Mouse (Mus musculus): ENCODE data around the gene Golm1.

The Golm1 gene

GRCm38 (mm10) chr13:59674761-59675150, 855 bp downstream of the Golm1 start:
- DNase-seq: no peak

- no peak for DNase-seq
These were observed 1.4 kb downstream of the Golm1 start for GRCm38 (mm10) chr13:59674215-59674614.

- DNase-seq: no peak
These were observed 2.0 kb downstream of the Golm1 start for GRCm38 (mm10) chr13:59673597-59673996.

- no peak for DNase-seq
These were observed 3.4 kb downstream of the Golm1 start for GRCm38 (mm10) chr13:59672248-59672647.

- no peak for DNase-seq
These were observed 4.1 kb downstream of the Golm1 start for GRCm38 (mm10) chr13:59671521-59671920.

- DNase-seq: no peak
These were observed 5.7 kb downstream of the Golm1 start for GRCm38 (mm10) chr13:59669946-59670345.

- no peak for DNase-seq
These were observed 7.0 kb downstream of the Golm1 start for GRCm38 (mm10) chr13:59668501-59669093.

- no peak for DNase-seq
These were observed 7.8 kb downstream of the Golm1 start for GRCm38 (mm10) chr13:59667763-59668162.

GRCm38 (mm10) chr13:59663939-59664712, 11.5 kb downstream of the Golm1 start:
- no peak for DNase-seq

- no peak for DNase-seq
These were observed 13.6 kb downstream of the Golm1 start for GRCm38 (mm10) chr13:59661966-59662365.

- no peak for DNase-seq
These were observed 14.2 kb downstream of the Golm1 start for GRCm38 (mm10) chr13:59661387-59661786.

- no peak for DNase-seq
These were observed 15.2 kb downstream of the Golm1 start for GRCm38 (mm10) chr13:59660371-59660770.

- no peak for DNase-seq
These were observed 17.8 kb downstream of the Golm1 start for GRCm38 (mm10) chr13:59657781-59658180.

GRCm38 (mm10) chr13:59656975-59657388, 18.6 kb downstream of the Golm1 start:
- no peak for DNase-seq

- DNase-seq: no peak
These were observed 19.2 kb downstream of the Golm1 start for GRCm38 (mm10) chr13:59656316-59656832.

- no peak for DNase-seq
These were observed 19.8 kb downstream of the Golm1 start for GRCm38 (mm10) chr13:59655718-59656315.

GRCm38 (mm10) chr13:59654465-59654864, 21.1 kb downstream of the Golm1 start:
- no peak for DNase-seq

GRCm38 (mm10) chr13:59653136-59653535, 22.5 kb downstream of the Golm1 start:
- no peak for DNase-seq

- DNase-seq: no peak
These were observed 23.0 kb downstream of the Golm1 start for GRCm38 (mm10) chr13:59652651-59653050.

- no peak for DNase-seq
These were observed 25.8 kb downstream of the Golm1 start for GRCm38 (mm10) chr13:59649781-59650180.

GRCm38 (mm10) chr13:59648598-59648997, 27.0 kb downstream of the Golm1 start:
- DNase-seq: peak; percentile 60

- DNase-seq: no peak
These were observed 28.1 kb downstream of the Golm1 start for GRCm38 (mm10) chr13:59647484-59647883.

GRCm38 (mm10) chr13:59646674-59647244, 28.9 kb downstream of the Golm1 start:
- DNase-seq: no peak

GRCm38 (mm10) chr13:59645491-59645890, 30.1 kb downstream of the Golm1 start:
- no peak for DNase-seq
